Mouse (Mus musculus) stomach, postnatal 0 days (tissue): ENCODE data around the gene Slc5a5. TPM values are rescaled to one million over a fixed set of nuclear protein-coding genes. Genes with fewer than 3 reads are reported as not detected.
A peak's percentile ranks its signal among the peaks of the same experiment; 100 is the strongest.

Experiments
- ATAC-seq: fragments of 200-750 bp; cut with Nextera tagmentation; 2 replicates; pipeline ENCODE4 v1.8.0; 2017; ENCODE audit not compliant: low FRiP score, low TSS enrichment
- DNase-seq: peaks from one replicate; pipeline ENCODE4 v3.0.0-alpha.2; 2016; ENCODE audit warnings: low spot score
- H3K27ac ChIP-seq: fragments of 300-500 bp; sonication (generic); replicated peaks from 2 replicates; pipeline ENCODE4 v1.5.1; 2014; ENCODE audit warnings: mild to moderate bottlenecking, control low read depth
- H3K27me3 ChIP-seq: fragments of 300-500 bp; sonication (generic); 2 replicates; pipeline ENCODE4 v1.6.1; 2014; ENCODE audit warnings: low read length; ENCODE audit not compliant: control insufficient read depth, insufficient read depth
- H3K36me3 ChIP-seq: fragments of 300-500 bp; sonication (generic); 2 replicates; pipeline ENCODE4 v1.6.1; 2014; ENCODE audit warnings: low read length, mixed read lengths; ENCODE audit not compliant: control insufficient read depth, insufficient read depth
- H3K4me1 ChIP-seq: fragments of 300-500 bp; sonication (generic); replicated peaks from 2 replicates; pipeline ENCODE4 v1.6.1; 2014; ENCODE audit warnings: antibody characterized with exemption; ENCODE audit not compliant: control insufficient read depth, insufficient read depth
- H3K4me2 ChIP-seq: fragments of 300-500 bp; sonication (generic); replicated peaks from 2 replicates; pipeline ENCODE4 v1.6.1; 2014; ENCODE audit warnings: low read depth, mild to moderate bottlenecking, control low read depth, moderate library complexity
- H3K4me3 ChIP-seq: fragments of 300-500 bp; sonication (generic); 2 replicates; pipeline ENCODE4 v1.5.1; 2014; ENCODE audit warnings: low read depth, low read length, control low read depth
- H3K9ac ChIP-seq: fragments of 300-500 bp; sonication (generic); 2 replicates; pipeline ENCODE4 v1.6.1; 2014; ENCODE audit warnings: mild to moderate bottlenecking, low read length, control low read depth, mixed read lengths
- H3K9me3 ChIP-seq: fragments of 300-500 bp; sonication (generic); 2 replicates; pipeline ENCODE4 v1.6.1; 2016; ENCODE audit warnings: low read length; ENCODE audit not compliant: control insufficient read depth
- CTCF ChIP-seq: IDR thresholded peaks from 2 replicates; pipeline ENCODE4 v1.5.1; 2016; ENCODE audit warnings: antibody characterized with exemption, low read depth, mild to moderate bottlenecking, moderate library complexity
- EP300 ChIP-seq: optimal IDR thresholded peaks from 2 replicates; pipeline ENCODE3; 2016; ENCODE audit warnings: antibody characterized with exemption
- WGBS: fragments of 180-500 bp; shearing (Covaris S2); extraction: QIAGEN DNeasy Blood & Tissue Kit; methylation state at CpG from one replicate; pipeline ENCODE4 v1.1.7; 2014; 5-methylcytosine and 5-hydroxymethylcytosine counted together
- polyA plus RNA-seq: library from polyadenylated mRNA; unstranded; fragments of >200 nt; fragmentation: Nextera tagmentation; extraction: Ambion mirVana; gene quantifications from 2 replicates; pipeline ENCODE4 v1.2.1, GENCODE M21; 2015

Slc5a5 gene
- polyA plus RNA-seq, 1 experiment from 2014 or later, result 42.8 TPM

GRCm38 (mm10) chr8:70841147-70842072 lies 51.1 kb downstream of the Slc5a5 start:
- H3K4me1 ChIP-seq, result 0 out of 2 replicates have a peak, but pooled peaks cover 3% of the 10 kb centered on the region
- DNase-seq (peak; percentile 95), ATAC-seq (peak; percentile 3; the same call in 1 of the 2 replicates)
- H3K9ac ChIP-seq, result no peak overlapping the region
- TF ChIP-seq CTCF (peak; percentile 95), EP300 (no peak)
- 25% methylated on average over 22 of the region's 22 CpGs for WGBS
- no peaks in the 10 kb centered on the region for H3K9me3 ChIP-seq
- no peak overlapping the region for H3K4me3 ChIP-seq
- H3K27me3 ChIP-seq, result no peaks in the 10 kb centered on the region
- H3K36me3 ChIP-seq, result no peaks in the 10 kb centered on the region; the same call in 1 of the 2 replicates
- peak overlapping the region; percentile 87 for H3K27ac ChIP-seq
- peak overlapping the region; percentile 17; the same call in 1 of the 2 replicates for H3K4me2 ChIP-seq

- H3K4me1 ChIP-seq, result 0 out of 2 replicates have a peak, but pooled peaks cover 3% of the 10 kb centered on the region
- no peak overlapping the region for H3K4me3 ChIP-seq
- no peaks in the 10 kb centered on the region for H3K9me3 ChIP-seq
- peak overlapping the region; percentile 87 for H3K27ac ChIP-seq
- no peaks in the 10 kb centered on the region; the same call in 1 of the 2 replicates for H3K36me3 ChIP-seq
- no peak for TF ChIP-seq EP300
- TF ChIP-seq CTCF, result no peak
- no peak overlapping the region for H3K4me2 ChIP-seq
- H3K27me3 ChIP-seq, result no peaks in the 10 kb centered on the region
- DNase-seq (peak; percentile 69), ATAC-seq (no peak)
- H3K9ac ChIP-seq, result no peak overlapping the region
- 38% methylated on average over 10 of the region's 10 CpGs for WGBS
Observed at GRCm38 (mm10) chr8:70840590-70840989, 52.0 kb downstream of the Slc5a5 start.

GRCm38 (mm10) chr8:70839408-70840351 lies 52.9 kb downstream of the Slc5a5 start, which contains the start of gene Arrdc2:
Gene Arrdc2, minus strand, starts transcription at chr8:70839720.
- H3K27ac ChIP-seq, result peak within 1 kb of the TSS; percentile 97
- TF ChIP-seq CTCF (peak; percentile 16; the same call in 1 of the 2 replicates), EP300 (peak; percentile 54)
- peak within 1 kb of the TSS; percentile 71 for H3K4me3 ChIP-seq
- peak; percentile 96 for ATAC-seq
- no peaks in the 10 kb centered on the region for H3K27me3 ChIP-seq
- peak within 1 kb of the TSS; percentile 93 for H3K4me2 ChIP-seq
- no peaks in the 10 kb centered on the region; the same call in 1 of the 2 replicates for H3K36me3 ChIP-seq
- peak; percentile 100 for DNase-seq
- H3K4me1 ChIP-seq, result 0 out of 2 replicates have a peak, but pooled peaks cover 3% of the 10 kb centered on the region
- 2% methylated on average over 55 of the region's 55 CpGs for WGBS
- H3K9me3 ChIP-seq, result no peaks in the 10 kb centered on the region
- H3K9ac ChIP-seq, result peak within 1 kb of the TSS; percentile 87

GRCm38 (mm10) chr8:70838654-70839407 lies 53.7 kb downstream of the Slc5a5 start:
- WGBS, result 2% methylated on average over 57 of the region's 66 CpGs
- TF ChIP-seq CTCF (no peak), EP300 (no peak)
- H3K27me3 ChIP-seq, result no peaks in the 10 kb centered on the region
- no peaks in the 10 kb centered on the region; the same call in 1 of the 2 replicates for H3K36me3 ChIP-seq
- peak overlapping the region; percentile 71 for H3K4me3 ChIP-seq
- H3K27ac ChIP-seq, result peak overlapping the region; percentile 97
- peak overlapping the region; percentile 87 for H3K9ac ChIP-seq
- ATAC-seq (peak; percentile 41), DNase-seq (peak; percentile 42)
- H3K4me1 ChIP-seq, result 0 out of 2 replicates have a peak, but pooled peaks cover 3% of the 10 kb centered on the region
- H3K4me2 ChIP-seq, result peak overlapping the region; percentile 93
- H3K9me3 ChIP-seq, result no peaks in the 10 kb centered on the region

GRCm38 (mm10) chr8:70836666-70837065 lies 55.9 kb downstream of the Slc5a5 start:
- WGBS, result 88% methylated on average over 12 of the region's 12 CpGs
- Histone ChIP-seq H3K9ac (no peak overlapping the region), H3K36me3 (no peaks in the 10 kb centered on the region; the same call in 1 of the 2 replicates), H3K4me2 (no peak overlapping the region), H3K4me1 (0 out of 2 replicates have a peak, but pooled peaks cover 3% of the 10 kb centered on the region), H3K27me3 (no peaks in the 10 kb centered on the region), H3K9me3 (no peaks in the 10 kb centered on the region), H3K27ac (no peak overlapping the region), H3K4me3 (no peak overlapping the region)
- no peak for TF ChIP-seq EP300
- no peak for TF ChIP-seq CTCF
- DNase-seq (no peak), ATAC-seq (no peak)
